Mouse (Mus musculus) embryonic facial prominence, embryonic 13.5 days (tissue): ENCODE measurements around the gene Lbp. TPM values are rescaled to one million over a fixed set of nuclear protein-coding genes. Genes with fewer than 3 reads are reported as not detected.

ENCODE experiments used
- ATAC-seq: fragments of 200-750 bp; cut with Nextera tagmentation; 2 replicates; pipeline ENCODE4 v1.8.0; 2017; ENCODE audit warnings: low read depth; ENCODE audit not compliant: insufficient number of reproducible peaks, insufficient read depth, low FRiP score, low TSS enrichment
- H3K27ac ChIP-seq: fragments of 300-500 bp; sonication (generic); 2 replicates; pipeline ENCODE4 v1.5.1; 2015; ENCODE audit warnings: moderate library complexity, mild to moderate bottlenecking, inconsistent platforms
- H3K27me3 ChIP-seq: fragments of 300-500 bp; sonication (generic); 2 replicates; pipeline ENCODE4 v1.6.1; 2015; ENCODE audit warnings: mild to moderate bottlenecking, inconsistent platforms
- H3K36me3 ChIP-seq: fragments of 300-500 bp; sonication (generic); 2 replicates; pipeline ENCODE4 v1.6.1; 2015; ENCODE audit warnings: mild to moderate bottlenecking, inconsistent platforms
- H3K4me1 ChIP-seq: fragments of 300-500 bp; sonication (generic); 2 replicates; pipeline ENCODE4 v1.6.1; 2015; ENCODE audit warnings: inconsistent platforms
- H3K4me2 ChIP-seq: fragments of 300-500 bp; sonication (generic); 2 replicates; pipeline ENCODE4 v1.6.1; 2015; ENCODE audit warnings: moderate library complexity, mild to moderate bottlenecking, inconsistent platforms
- H3K4me3 ChIP-seq: fragments of 300-500 bp; sonication (generic); 2 replicates; pipeline ENCODE4 v1.5.1; 2015; ENCODE audit warnings: mild to moderate bottlenecking, inconsistent platforms
- H3K9ac ChIP-seq: fragments of 300-500 bp; sonication (generic); 2 replicates; pipeline ENCODE4 v1.6.1; 2015; ENCODE audit warnings: mild to moderate bottlenecking, inconsistent platforms
- H3K9me3 ChIP-seq: fragments of 300-500 bp; sonication (generic); 2 replicates; pipeline ENCODE4 v1.6.1; 2016; ENCODE audit warnings: inconsistent platforms
- WGBS: fragments of 180-500 bp; shearing (Covaris S2); methylation state at CpG from one replicate; pipeline ENCODE4 v1.1.7; 2015; ENCODE audit warnings: mixed read lengths; 5-methylcytosine and 5-hydroxymethylcytosine counted together
- polyA plus RNA-seq: library from polyadenylated mRNA; unstranded; fragments of >200 nt; fragmentation: Nextera tagmentation; extraction: Ambion mirVana; gene quantifications from 2 replicates; pipeline ENCODE4 v1.2.1, GENCODE M21; 2015

Lbp gene
- polyA plus RNA-seq, 1 experiment from 2014 or later = 4.2 TPM

GRCm38 (mm10) chr2:158379354-158380078, 73.2 kb downstream of the Lbp start:
- whole genome bisulfite sequencing = 42% methylated on average over 13 of the region's 13 CpGs
- H3K9ac ChIP-seq = no peak overlapping the region

More at GRCm38 (mm10) chr2:158379354-158380078, 73.2 kb downstream of the Lbp start:
- Histone ChIP-seq H3K4me2 (no peak overlapping the region), H3K27me3 (peaks cover 26% of the 10 kb centered on the region), H3K4me3 (no peak overlapping the region), H3K4me1 (peaks cover 9% of the 10 kb centered on the region), H3K9me3 (no peaks in the 10 kb centered on the region), H3K36me3 (no peaks in the 10 kb centered on the region), H3K27ac (no peak overlapping the region)
- no peak for ATAC-seq

Other genes starting within 250 kb of the Lbp start
- 10.9 and 16.4 TPM in 2 replicates for gene Tgm2, start 160.1 kb upstream of the Lbp start, polyA plus RNA-seq
- 7.5 and 7.6 TPM in 2 replicates for gene D630003M21Rik, start 77.3 kb upstream of the Lbp start, polyA plus RNA-seq
- gene Bpi, start 48.4 kb upstream of the Lbp start, polyA plus RNA-seq = not detected in 2 replicates
- 9.8 and 13.1 TPM in 2 replicates for gene Snhg11, start 69.1 kb downstream of the Lbp start, polyA plus RNA-seq
- 19.1 and 21.6 TPM in 2 replicates for gene Ralgapb, start 103.4 kb downstream of the Lbp start, polyA plus RNA-seq
- not detected in 2 replicates for gene Adig, start 196.1 kb downstream of the Lbp start, polyA plus RNA-seq
- 1.3 TPM in 2 replicates for gene Arhgap40, start 206.3 kb downstream of the Lbp start, polyA plus RNA-seq